Mouse (Mus musculus) testis, adult 2 months (tissue): Measurements from ENCODE around the gene Tyro3. TPM values are rescaled to one million over a fixed set of nuclear protein-coding genes. Genes with fewer than 3 reads are reported as not detected.

ENCODE experiments used
- H3K27ac ChIP-seq: fragments of 200-500 bp; 2 replicates; pipeline ENCODE4 v1.5.1; 2012; ENCODE audit warnings: low read depth, low read length; ENCODE audit not compliant: control insufficient read depth, insufficient read depth
- H3K27me3 ChIP-seq: fragments of 200-500 bp; 2 replicates; pipeline ENCODE4 v1.6.1; 2012; ENCODE audit warnings: mild to moderate bottlenecking, low read length, moderate library complexity; ENCODE audit not compliant: control insufficient read depth, insufficient read depth
- H3K36me3 ChIP-seq: fragments of 200-500 bp; 2 replicates; pipeline ENCODE4 v1.6.1; 2012; ENCODE audit warnings: mild to moderate bottlenecking, low read length; ENCODE audit not compliant: control insufficient read depth, insufficient read depth
- H3K4me1 ChIP-seq: fragments of 200-500 bp; 2 replicates; pipeline ENCODE4 v1.6.1; 2012; ENCODE audit warnings: low read length; ENCODE audit not compliant: control insufficient read depth, insufficient read depth
- H3K4me3 ChIP-seq: fragments of 200-500 bp; 2 replicates; pipeline ENCODE4 v1.5.1; 2012; ENCODE audit warnings: low read depth, mild to moderate bottlenecking, low read length, moderate library complexity, mixed read lengths; ENCODE audit not compliant: control insufficient read depth
- CTCF ChIP-seq: fragments of 200-500 bp; IDR thresholded peaks from 2 replicates; pipeline ENCODE4 v1.5.1; 2012; ENCODE audit warnings: low read depth, mild to moderate bottlenecking, inconsistent platforms, low read length, moderate library complexity; ENCODE audit not compliant: control insufficient read depth, insufficient read depth, insufficient replicate concordance
- POLR2A ChIP-seq: fragments of 200-500 bp; IDR thresholded peaks from 2 replicates; pipeline ENCODE4 v1.6.1; 2012; ENCODE audit warnings: low read depth, mild to moderate bottlenecking, inconsistent platforms, low read length, moderate library complexity; ENCODE audit not compliant: control insufficient read depth
- polyA plus RNA-seq: library from polyadenylated mRNA; depleted of rRNA; stranded (reverse); fragments of >200 nt; gene quantifications from 2 replicates; pipeline ENCODE4 v1.2.3, GENCODE M21; 2012

Gene Tyro3
- polyA plus RNA-seq, 1 experiment: 26.0 TPM

DNA sequence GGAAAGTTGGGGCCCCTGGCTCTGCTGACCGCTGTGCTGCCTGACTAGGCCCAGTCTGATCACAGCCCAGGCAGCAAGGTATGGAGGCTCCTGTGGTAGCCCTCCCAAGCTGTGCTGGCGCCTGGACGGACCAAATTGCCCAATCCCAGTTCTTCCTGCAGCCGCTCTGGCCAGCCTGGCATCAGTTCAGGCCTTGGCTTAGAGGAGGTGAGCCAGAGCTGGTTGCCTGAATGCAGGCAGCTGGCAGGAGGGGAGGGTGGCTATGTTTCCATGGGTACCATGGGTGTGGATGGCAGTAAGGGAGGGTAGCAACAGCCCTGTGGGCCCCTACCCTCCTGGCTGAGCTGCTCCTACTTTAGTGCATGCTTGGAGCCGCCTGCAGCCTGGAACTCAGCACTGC, 19.5 kb downstream of the Tyro3 start:
- no peaks in the 10 kb centered on the region for H3K4me1 ChIP-seq
- TF ChIP-seq POLR2A: no peak
- no peaks in the 10 kb centered on the region for H3K27me3 ChIP-seq
- H3K27ac ChIP-seq: 0 out of 2 replicates have a peak overlapping the region, but pooled peaks have one; percentile 33
- no peaks in the 10 kb centered on the region for H3K36me3 ChIP-seq
- no peak overlapping the region for H3K4me3 ChIP-seq

DNA sequence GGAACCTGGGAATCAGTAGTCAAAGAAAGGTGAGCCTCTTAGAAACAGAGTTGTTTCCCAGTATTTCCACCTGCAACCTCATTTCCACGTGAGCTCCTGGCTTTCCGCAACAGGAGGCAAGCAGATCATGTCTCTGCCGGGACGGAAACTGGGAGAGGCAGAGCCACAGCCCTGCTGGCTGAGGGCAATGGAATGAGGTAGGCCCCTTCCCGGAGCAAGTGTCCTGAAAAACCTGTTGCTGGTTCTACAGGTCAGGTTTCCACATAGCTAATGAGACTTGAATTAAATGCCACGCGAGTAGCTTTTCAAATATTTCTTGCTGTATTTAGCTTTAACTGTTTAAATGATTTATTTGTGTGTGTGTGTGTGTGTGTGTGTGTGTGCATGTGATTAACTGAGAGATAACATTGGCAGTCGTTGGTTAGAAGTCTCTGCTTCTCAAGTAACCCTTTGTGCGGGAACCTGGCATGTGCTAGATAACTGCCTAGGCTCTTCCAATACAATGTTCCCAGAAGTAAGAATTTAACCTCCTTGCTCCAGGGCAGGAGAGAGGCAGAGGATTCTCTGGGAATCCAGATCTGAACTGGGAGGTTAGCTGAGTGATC, 21.2 kb downstream of the Tyro3 start:
- no peaks in the 10 kb centered on the region for H3K36me3 ChIP-seq
- no peaks in the 10 kb centered on the region for H3K4me1 ChIP-seq
- H3K27ac ChIP-seq: no peak overlapping the region
- no peaks in the 10 kb centered on the region for H3K27me3 ChIP-seq
- H3K4me3 ChIP-seq: no peak overlapping the region
- TF ChIP-seq POLR2A (no peak), CTCF (no peak)

GRCm38 (mm10) chr2:119821136-119821535, 23.6 kb downstream of the Tyro3 start:
- no peak overlapping the region for H3K4me3 ChIP-seq
- H3K36me3 ChIP-seq: no peaks in the 10 kb centered on the region
- no peak overlapping the region for H3K27ac ChIP-seq
- H3K4me1 ChIP-seq: no peaks in the 10 kb centered on the region
- H3K27me3 ChIP-seq: no peaks in the 10 kb centered on the region
- no peak for TF ChIP-seq POLR2A
- no peak for TF ChIP-seq CTCF

DNA sequence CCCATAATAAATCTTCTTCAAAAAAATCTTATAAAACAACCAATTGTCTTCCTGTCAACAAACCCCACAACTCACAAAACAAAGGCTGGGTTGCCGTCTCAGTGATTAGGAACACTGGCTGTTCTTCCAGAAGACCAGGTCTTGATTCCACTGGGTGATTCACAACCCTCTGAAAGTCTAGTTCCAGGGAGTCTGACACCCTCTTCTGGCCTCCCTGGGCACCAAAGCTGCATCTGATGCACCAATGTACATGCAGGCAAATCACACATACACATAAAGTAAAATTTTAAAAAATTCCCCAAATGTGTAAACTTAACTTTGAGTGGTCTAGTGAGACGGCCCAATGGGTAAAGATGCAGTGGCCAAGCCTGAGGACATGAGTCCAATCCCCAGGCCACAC, 33.0 kb downstream of the Tyro3 start:
- no peak overlapping the region for H3K4me3 ChIP-seq
- no peak overlapping the region for H3K27ac ChIP-seq
- H3K36me3 ChIP-seq: no peaks in the 10 kb centered on the region
- no peaks in the 10 kb centered on the region for H3K4me1 ChIP-seq
- H3K27me3 ChIP-seq: no peaks in the 10 kb centered on the region
- TF ChIP-seq CTCF (no peak), POLR2A (no peak)

DNA sequence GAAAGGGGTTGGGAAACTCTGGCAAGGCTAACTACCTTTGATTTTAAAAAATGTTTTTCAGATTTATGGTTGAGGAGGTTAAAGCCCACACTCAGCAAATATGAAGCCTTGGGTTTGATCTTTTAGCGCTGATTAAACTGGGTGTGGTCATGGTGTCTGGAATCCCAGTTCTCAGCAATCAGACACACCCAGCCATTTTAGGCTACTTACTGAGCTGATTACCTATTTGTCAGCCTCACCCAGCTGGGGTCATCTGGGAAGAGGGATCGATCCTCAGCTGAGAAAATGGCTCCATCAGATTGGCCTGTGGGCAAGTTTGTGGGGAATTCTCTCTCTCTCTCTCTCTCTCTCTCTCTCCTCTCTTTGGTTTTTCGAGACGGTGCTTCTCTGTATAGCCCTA, 36.7 kb downstream of the Tyro3 start:
- Histone ChIP-seq H3K27me3 (no peaks in the 10 kb centered on the region), H3K27ac (no peak overlapping the region), H3K36me3 (no peaks in the 10 kb centered on the region), H3K4me3 (no peak overlapping the region), H3K4me1 (no peaks in the 10 kb centered on the region)
- TF ChIP-seq CTCF (no peak), POLR2A (no peak)

- TF ChIP-seq POLR2A (no peak), CTCF (no peak)
- Histone ChIP-seq H3K4me3 (no peak overlapping the region), H3K36me3 (no peaks in the 10 kb centered on the region), H3K27me3 (no peaks in the 10 kb centered on the region), H3K27ac (no peak overlapping the region), H3K4me1 (no peaks in the 10 kb centered on the region)
Observed at GRCm38 (mm10) chr2:119837616-119838015, 40.1 kb downstream of the Tyro3 start.

GRCm38 (mm10) chr2:119838363-119839156, 41.0 kb downstream of the Tyro3 start:
- H3K27me3 ChIP-seq: no peaks in the 10 kb centered on the region
- no peaks in the 10 kb centered on the region for H3K36me3 ChIP-seq
- no peaks in the 10 kb centered on the region for H3K4me1 ChIP-seq
- no peak overlapping the region for H3K4me3 ChIP-seq
- H3K27ac ChIP-seq: no peak overlapping the region
- TF ChIP-seq CTCF: no peak
- TF ChIP-seq POLR2A: no peak

DNA sequence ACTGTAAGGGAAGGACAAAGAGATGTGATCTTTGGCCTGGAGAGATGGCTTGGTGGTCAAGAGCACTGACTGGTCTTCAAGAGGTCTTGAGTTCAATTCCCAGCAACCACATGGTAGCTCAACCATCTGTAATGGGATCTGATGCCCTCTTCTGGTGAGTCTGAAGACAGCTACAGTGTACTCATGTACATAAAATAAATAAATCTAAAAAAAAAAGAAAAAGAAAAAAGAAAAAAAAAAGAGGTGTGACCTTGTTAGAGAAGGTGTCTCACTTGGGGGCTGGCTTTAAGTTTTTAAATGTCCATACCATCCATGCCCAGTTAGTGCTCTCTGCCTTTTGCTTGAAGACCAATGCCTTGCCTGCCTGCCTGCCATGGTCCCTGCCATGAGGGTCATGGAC, 42.5 kb downstream of the Tyro3 start:
- TF ChIP-seq POLR2A (no peak), CTCF (no peak)
- H3K4me1 ChIP-seq: no peaks in the 10 kb centered on the region
- H3K27me3 ChIP-seq: no peaks in the 10 kb centered on the region
- H3K27ac ChIP-seq: no peak overlapping the region
- H3K36me3 ChIP-seq: no peaks in the 10 kb centered on the region
- H3K4me3 ChIP-seq: no peak overlapping the region
